Mouse (Mus musculus) embryonic fibroblast, embryonic 13.5 days (primary cell): ENCODE results near the gene Nbeal1. TPM values are rescaled to one million over a fixed set of nuclear protein-coding genes. Genes with fewer than 3 reads are reported as not detected.

Experiments
- H3K27ac ChIP-seq: 2 replicates; pipeline ENCODE4 v1.5.1; 2012; ENCODE audit warnings: low read length, control low read depth, inconsistent platforms; ENCODE audit not compliant: insufficient read depth
- H3K4me1 ChIP-seq: 2 replicates; pipeline ENCODE4 v1.6.1; 2011; ENCODE audit warnings: low read length; ENCODE audit not compliant: control insufficient read depth, insufficient read depth
- H3K4me3 ChIP-seq: 2 replicates; pipeline ENCODE4 v1.5.1; 2011; ENCODE audit warnings: mild to moderate bottlenecking, control low read depth, low read length; ENCODE audit not compliant: insufficient read depth
- CTCF ChIP-seq: IDR thresholded peaks from 2 replicates; pipeline ENCODE4 v1.5.1; 2011; ENCODE audit warnings: mild to moderate bottlenecking, control low read depth, low read length, moderate library complexity, borderline replicate concordance; ENCODE audit not compliant: insufficient read depth
- POLR2A ChIP-seq: IDR thresholded peaks from 2 replicates; pipeline ENCODE4 v1.6.1; 2011; ENCODE audit warnings: low read depth, mild to moderate bottlenecking, control low read depth, low read length, moderate library complexity
- polyA plus RNA-seq: library from polyadenylated mRNA; stranded (reverse); fragments of >200 nt; gene quantifications from 2 replicates; pipeline ENCODE4 v1.2.4, GENCODE M21; 2011; ENCODE audit warnings: low read depth; ENCODE audit not compliant: missing spikeins, insufficient read length

The Nbeal1 gene
- polyA plus RNA-seq, 1 experiment = 45.0 TPM

- H3K4me1 ChIP-seq = no peaks in the 10 kb centered on the region
- TF ChIP-seq CTCF (no peak), POLR2A (no peak)
- H3K4me3 ChIP-seq = peak overlapping the region; percentile 91
- peak overlapping the region; percentile 58 for H3K27ac ChIP-seq
Measured at GRCm38 (mm10) chr1:60180784-60181221, 404 bp downstream of the Nbeal1 start.

DNA sequence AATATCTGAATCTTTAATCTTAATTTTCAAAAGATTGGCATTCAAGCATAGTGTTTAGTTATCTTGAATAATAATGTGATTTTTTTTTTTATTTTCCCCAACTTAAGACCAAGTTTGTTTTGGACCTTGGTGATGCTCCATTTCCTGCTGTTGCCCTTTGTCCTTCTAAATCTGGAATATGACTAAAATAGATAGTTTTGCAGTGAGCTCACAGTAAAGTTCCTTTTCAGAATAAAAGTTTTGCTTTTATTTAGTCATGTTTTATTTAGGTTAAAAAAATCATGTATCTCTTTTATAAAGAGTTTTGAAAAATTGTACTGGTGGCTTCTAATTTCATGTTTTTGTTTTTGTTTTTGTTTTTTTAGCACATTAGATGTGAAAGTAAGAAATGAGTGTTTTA lies 8.1 kb downstream of the Nbeal1 start:
- Histone ChIP-seq H3K4me3 (no peak overlapping the region), H3K27ac (no peak overlapping the region), H3K4me1 (peaks cover 2% of the 10 kb centered on the region; the same call in 1 of the 2 replicates)
- no peak for TF ChIP-seq POLR2A
- TF ChIP-seq CTCF = no peak

DNA sequence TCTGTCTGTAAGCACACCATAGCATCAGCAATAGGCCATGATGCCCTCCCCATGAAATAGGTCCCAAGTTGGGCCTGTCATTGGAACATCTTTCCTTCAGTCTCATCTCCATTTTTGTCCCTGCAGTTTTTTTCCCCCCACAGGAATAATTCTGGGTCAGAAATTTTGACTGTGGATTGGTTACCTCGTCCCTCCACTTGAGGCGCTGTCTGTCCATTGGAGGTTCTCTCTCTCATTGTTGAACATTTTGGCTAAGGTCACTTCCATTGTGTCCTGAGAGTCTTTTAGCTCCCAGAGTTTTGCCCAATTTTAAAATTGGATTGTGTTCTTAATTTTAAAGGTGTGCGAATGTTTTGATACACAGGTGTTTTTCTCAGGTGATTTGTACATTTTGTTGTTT lies 16.4 kb downstream of the Nbeal1 start:
- TF ChIP-seq POLR2A (no peak), CTCF (no peak)

GRCm38 (mm10) chr1:60199006-60199405 lies 18.6 kb downstream of the Nbeal1 start:
- H3K4me1 ChIP-seq = no peaks in the 10 kb centered on the region
- no peak overlapping the region for H3K27ac ChIP-seq
- no peak overlapping the region for H3K4me3 ChIP-seq
- TF ChIP-seq POLR2A (no peak), CTCF (no peak)

More for the DNA sequence above, 16.4 kb downstream of the Nbeal1 start:
- Histone ChIP-seq H3K27ac (no peak overlapping the region), H3K4me3 (no peak overlapping the region), H3K4me1 (no peaks in the 10 kb centered on the region)

- TF ChIP-seq POLR2A (no peak), CTCF (no peak)
- Histone ChIP-seq H3K4me3 (no peak overlapping the region), H3K4me1 (no peaks in the 10 kb centered on the region; the same call in 1 of the 2 replicates), H3K27ac (no peak overlapping the region)
Measured at GRCm38 (mm10) chr1:60236261-60236660, 55.9 kb downstream of the Nbeal1 start.

DNA sequence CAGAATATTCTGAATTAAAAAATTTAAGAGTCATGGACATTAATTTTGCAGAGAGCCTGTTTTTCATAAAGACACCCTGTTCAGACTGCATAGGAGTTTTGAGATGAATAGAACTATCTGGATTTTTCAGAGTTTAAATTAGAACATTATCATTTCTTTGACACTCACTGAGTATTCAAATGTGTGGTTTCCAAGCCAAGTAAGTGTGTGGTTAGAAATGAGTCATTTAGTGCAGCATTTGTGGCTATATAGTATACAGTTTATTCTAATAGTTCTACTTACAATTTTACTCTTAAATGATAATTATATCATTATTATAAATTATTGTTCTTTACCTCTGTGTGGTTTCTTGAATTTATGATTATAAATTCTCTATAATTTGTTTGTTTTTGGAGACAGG lies 60.0 kb downstream of the Nbeal1 start:
- no peak overlapping the region for H3K4me3 ChIP-seq
- TF ChIP-seq CTCF = no peak
- no peak for TF ChIP-seq POLR2A
- H3K27ac ChIP-seq = no peak overlapping the region
- no peaks in the 10 kb centered on the region for H3K4me1 ChIP-seq

DNA sequence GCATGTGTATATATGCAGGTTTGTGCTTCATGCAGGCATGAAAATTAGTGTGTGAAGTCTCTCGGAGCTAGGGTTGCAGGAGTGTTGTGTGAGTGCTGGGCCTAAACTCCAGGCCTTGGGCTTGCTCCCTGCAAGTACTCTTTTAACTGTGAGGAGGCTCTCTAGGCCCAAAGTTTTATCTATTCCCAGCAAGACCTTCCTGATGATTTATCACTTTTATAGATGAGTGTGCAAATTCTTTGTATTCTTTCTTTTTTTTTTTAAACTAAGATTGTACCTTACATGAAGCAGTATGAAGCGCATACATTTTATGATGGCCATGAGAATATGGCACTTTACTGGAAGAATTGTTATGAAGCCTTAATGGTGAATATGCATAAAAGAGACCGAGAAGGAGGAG lies 87.7 kb downstream of the Nbeal1 start:
- Histone ChIP-seq H3K27ac (no peak overlapping the region), H3K4me1 (no peaks in the 10 kb centered on the region), H3K4me3 (no peak overlapping the region)
- no peak for TF ChIP-seq CTCF
- TF ChIP-seq POLR2A = no peak

GRCm38 (mm10) chr1:60269314-60269713 lies 88.9 kb downstream of the Nbeal1 start:
- TF ChIP-seq POLR2A (no peak), CTCF (no peak)
- no peaks in the 10 kb centered on the region for H3K4me1 ChIP-seq
- no peak overlapping the region for H3K4me3 ChIP-seq
- H3K27ac ChIP-seq = no peak overlapping the region

DNA sequence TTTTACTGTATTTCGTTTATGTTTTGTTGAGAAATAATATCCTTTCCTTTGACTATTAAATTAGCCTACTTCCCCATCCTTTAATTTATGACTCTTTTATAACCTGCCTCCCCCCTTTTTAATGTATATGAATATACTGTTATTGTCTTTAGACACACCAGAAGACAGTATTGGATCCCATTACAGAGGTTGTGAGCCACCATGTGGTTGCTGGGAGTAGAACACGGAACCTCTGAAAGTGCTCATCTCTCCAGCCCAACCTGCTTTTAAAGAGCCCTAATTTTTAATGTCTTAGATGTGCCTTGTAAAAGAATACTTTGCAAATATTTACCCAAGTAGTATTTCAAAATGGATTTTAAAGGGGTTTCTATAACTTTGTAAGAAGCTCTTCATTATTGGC lies 92.1 kb downstream of the Nbeal1 start:
- Histone ChIP-seq H3K4me1 (no peaks in the 10 kb centered on the region), H3K4me3 (no peak overlapping the region), H3K27ac (no peak overlapping the region)
- no peak for TF ChIP-seq CTCF
- no peak for TF ChIP-seq POLR2A

DNA sequence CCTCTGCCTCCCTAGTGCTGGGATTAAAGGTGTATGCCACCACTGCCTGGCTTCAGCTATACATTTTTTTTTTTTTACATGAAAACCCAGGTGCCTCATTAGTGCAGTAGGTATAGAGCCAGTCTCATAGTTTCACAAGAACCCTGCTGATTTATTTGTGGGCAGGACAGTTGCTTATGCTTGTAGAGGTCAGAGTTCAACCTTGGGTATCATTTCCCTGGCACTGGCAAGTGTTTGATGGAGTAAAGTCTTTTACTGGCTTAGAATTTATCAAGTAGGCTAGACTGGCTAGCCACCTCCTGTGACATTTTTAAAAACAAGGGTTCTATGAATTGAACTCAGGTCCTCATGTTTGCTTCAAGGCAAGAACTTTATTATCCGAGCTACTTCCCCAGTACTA lies 113.5 kb downstream of the Nbeal1 start:
- TF ChIP-seq CTCF (no peak), POLR2A (no peak)

DNA sequence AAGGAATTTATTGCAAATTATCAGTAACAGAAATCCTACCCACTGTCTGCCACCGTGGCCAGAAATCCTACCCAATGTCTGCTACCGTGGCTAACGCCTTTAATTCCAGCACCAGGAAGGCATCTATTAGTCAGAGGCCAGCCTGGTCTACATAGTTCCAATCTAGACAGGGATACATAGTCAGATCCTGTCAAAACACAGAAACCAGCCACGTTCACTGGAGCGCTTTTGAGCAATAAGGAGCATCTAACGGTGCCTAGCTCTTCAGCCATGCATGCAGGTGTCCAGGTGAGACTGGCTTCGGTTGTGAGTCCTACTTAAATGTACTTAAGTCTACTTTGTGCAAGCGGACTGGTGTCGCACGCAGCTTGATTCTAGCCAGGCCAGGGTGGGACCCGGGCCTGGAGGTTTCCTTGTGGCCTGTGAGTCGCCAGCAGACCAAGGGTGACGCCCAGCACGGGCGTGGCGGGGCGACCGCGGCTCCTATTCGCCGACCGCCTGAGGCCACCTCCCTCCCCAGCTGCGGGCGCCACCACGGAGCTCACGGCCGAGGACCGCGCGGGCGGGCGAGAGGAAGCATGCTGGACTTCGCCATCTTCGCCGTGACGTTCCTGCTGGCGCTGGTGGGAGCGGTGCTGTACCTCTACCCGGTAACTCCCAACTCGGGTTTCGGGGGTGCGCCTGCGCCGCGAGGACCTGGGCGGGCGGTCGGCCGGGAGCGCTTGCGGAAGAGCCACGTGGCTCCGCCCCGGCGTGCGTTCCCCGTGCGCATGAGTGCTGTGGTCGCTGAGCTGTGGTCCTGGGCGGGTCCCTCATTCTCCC lies 162.6 kb downstream of the Nbeal1 start, which contains the start of gene Cyp20a1:
Gene Cyp20a1, plus strand, starts transcription at position 516 of the 822 bp plus-strand sequence.
- H3K4me3 ChIP-seq = peak within 1 kb of the TSS; percentile 56
- 0 out of 2 replicates have a peak, but pooled peaks cover 4% of the 10 kb centered on the region for H3K4me1 ChIP-seq

More for the DNA sequence above, 113.5 kb downstream of the Nbeal1 start:
- no peak overlapping the region for H3K27ac ChIP-seq
- no peaks in the 10 kb centered on the region for H3K4me1 ChIP-seq
- H3K4me3 ChIP-seq = no peak overlapping the region

More for the DNA sequence above, 162.6 kb downstream of the Nbeal1 start, which contains the start of gene Cyp20a1:
- peak; percentile 97 for TF ChIP-seq POLR2A
- no peak for TF ChIP-seq CTCF
- H3K27ac ChIP-seq = peak within 1 kb of the TSS; percentile 95
